Mouse (Mus musculus) bone marrow macrophage, adult 2 months (primary cell): ENCODE data around the gene Gm42957. TPM values are rescaled to one million over a fixed set of nuclear protein-coding genes. Genes with fewer than 3 reads are reported as not detected.
"Not testable (repeated sequence)": the region's sequence is repeated elsewhere in the genome, so short reads cannot be mapped to it uniquely, and the experiment has no call there.

Experiments
- H3K27ac ChIP-seq: 2 replicates; pipeline ENCODE4 v1.5.1; 2012; ENCODE audit warnings: low read depth, low read length; ENCODE audit not compliant: insufficient read depth
- H3K4me1 ChIP-seq: 2 replicates; pipeline ENCODE4 v1.6.1; 2012; ENCODE audit warnings: low read length; ENCODE audit not compliant: control insufficient read depth, insufficient read depth
- H3K4me3 ChIP-seq: 2 replicates; pipeline ENCODE4 v1.5.1; 2012; ENCODE audit warnings: mild to moderate bottlenecking, low read length, moderate library complexity; ENCODE audit not compliant: insufficient read depth
- CTCF ChIP-seq: IDR thresholded peaks from 2 replicates; pipeline ENCODE4 v1.5.1; 2012; ENCODE audit warnings: low read depth, mild to moderate bottlenecking, low read length, moderate library complexity
- POLR2A ChIP-seq: IDR thresholded peaks from 2 replicates; pipeline ENCODE4 v1.6.1; 2012; ENCODE audit warnings: mild to moderate bottlenecking, low read depth, low read length, borderline replicate concordance
- polyA plus RNA-seq: library from polyadenylated mRNA; stranded (reverse); fragments of >200 nt; gene quantifications from 2 replicates; pipeline ENCODE4 v1.2.4, GENCODE M21; 2012; ENCODE audit not compliant: missing spikeins, insufficient read depth, insufficient read length

The Gm42957 gene
- polyA plus RNA-seq, 1 experiment: not detected

DNA sequence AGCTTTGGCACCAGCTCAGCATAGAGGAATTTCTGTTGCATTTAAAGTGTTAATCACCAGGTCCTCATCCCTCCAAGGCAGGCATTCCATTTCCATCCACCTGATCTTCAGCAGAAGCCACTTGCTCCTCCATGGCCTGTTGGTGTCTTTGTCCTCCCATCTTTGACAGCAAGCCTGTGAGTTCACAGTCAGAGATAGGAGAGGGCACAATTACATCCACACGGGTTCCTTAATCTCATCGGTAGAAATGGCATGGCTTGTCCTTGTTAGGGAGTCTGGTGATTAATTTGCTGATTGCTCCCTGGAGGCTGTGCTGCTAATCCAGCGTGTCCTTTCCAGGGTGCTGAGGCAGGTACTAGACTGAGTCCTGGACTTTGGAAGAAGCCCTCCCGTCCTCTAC lies 38.2 kb downstream of the Gm42957 start:
- Histone ChIP-seq H3K4me3 (no peak overlapping the region), H3K4me1 (peaks cover 8% of the 10 kb centered on the region), H3K27ac (no peak overlapping the region)
- TF ChIP-seq CTCF: no peak
- no peak for TF ChIP-seq POLR2A

DNA sequence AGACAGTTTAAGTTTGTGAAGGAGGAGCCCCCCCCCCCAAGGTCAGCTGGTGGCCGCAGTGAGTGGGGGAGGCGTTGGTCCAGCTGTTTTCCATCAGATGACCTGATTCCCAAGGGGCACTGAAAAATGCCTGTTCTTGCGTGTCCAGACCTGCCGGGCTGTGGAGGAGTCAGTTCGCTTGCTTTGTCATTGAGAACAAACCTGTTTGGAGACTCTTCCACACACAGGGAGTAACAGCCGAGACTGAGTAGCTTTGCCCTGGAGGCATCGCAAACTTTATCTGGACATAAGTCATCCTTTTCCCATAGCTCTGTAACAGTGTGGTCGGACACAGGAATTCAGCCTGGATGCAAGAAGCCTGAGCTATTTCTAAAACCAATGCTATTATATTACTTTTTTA lies 39.2 kb downstream of the Gm42957 start:
- Histone ChIP-seq H3K4me1 (peaks cover 8% of the 10 kb centered on the region), H3K27ac (no peak overlapping the region), H3K4me3 (no peak overlapping the region)
- TF ChIP-seq POLR2A (no peak), CTCF (no peak)

- no peak for TF ChIP-seq CTCF
- TF ChIP-seq POLR2A: no peak
- H3K4me3 ChIP-seq: no peak overlapping the region
- H3K27ac ChIP-seq: no peak overlapping the region
- peaks cover 6% of the 10 kb centered on the region for H3K4me1 ChIP-seq
Measured at GRCm38 (mm10) chr3:96675171-96675570, 39.9 kb downstream of the Gm42957 start.

- Histone ChIP-seq H3K27ac (no peak overlapping the region), H3K4me3 (no peak overlapping the region), H3K4me1 (peaks cover under 1% of the 10 kb centered on the region)
- TF ChIP-seq POLR2A: no peak
- no peak for TF ChIP-seq CTCF
Measured at GRCm38 (mm10) chr3:96675690-96676089, 40.4 kb downstream of the Gm42957 start.

DNA sequence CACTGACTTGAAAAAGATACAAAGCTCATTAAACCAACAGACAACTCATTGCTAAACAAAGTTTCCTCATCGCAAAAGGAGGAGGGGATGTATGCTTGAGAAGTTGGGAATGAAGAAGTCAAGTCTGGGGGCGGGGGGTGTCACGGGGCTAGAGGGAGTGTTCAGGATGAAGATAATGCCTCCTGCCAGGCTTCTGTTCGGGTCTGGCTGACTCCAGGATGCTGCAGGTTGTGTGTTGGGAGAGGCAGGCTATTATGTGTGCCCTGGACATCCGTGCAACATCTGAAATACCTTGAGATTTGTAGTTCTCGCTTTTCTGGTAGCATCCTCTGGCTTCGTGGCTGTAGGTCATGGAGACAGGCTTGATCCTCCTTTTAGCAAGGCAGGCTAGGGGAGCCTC lies 43.2 kb downstream of the Gm42957 start:
- no peaks in the 10 kb centered on the region for H3K4me1 ChIP-seq
- no peak overlapping the region for H3K4me3 ChIP-seq
- H3K27ac ChIP-seq: no peak overlapping the region
- no peak for TF ChIP-seq POLR2A
- TF ChIP-seq CTCF: no peak

GRCm38 (mm10) chr3:96679159-96679674 lies 43.9 kb downstream of the Gm42957 start:
- Histone ChIP-seq H3K4me1 (no peaks in the 10 kb centered on the region), H3K4me3 (no peak overlapping the region), H3K27ac (no peak overlapping the region)
- no peak for TF ChIP-seq POLR2A
- no peak for TF ChIP-seq CTCF

DNA sequence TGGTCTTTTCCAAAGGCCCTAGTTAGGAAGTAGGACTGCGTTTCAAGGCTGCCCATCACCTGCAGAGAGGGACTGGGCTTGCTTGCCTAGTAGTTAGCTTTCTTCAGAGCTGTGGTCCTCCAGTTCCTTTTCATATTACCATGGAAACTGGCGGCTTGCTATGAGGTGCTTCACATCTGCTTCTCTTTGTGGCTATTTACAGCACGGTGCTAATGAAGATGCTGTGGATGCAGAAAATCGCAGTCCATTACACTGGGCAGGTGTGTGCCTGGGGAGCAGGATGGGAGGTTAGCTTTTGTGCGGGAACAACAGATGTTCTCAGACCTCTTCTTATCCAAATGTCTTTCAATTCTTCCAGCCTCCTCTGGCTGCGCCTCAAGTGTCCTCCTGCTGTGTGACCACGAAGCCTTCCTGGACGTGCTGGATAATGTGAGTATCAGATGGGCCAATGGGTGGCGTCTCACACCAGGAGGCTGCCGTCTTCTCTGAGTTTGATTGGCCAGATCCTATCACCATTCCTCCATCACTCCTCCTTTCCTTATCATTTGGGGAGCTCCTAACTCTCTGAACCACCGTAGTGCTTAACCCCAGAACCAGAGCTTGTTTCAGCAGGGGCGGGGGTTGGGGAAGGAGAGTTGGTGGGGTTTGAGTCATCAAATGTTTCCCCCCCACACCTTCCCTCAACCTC lies 45.1 kb downstream of the Gm42957 start:
- H3K27ac ChIP-seq: no peak overlapping the region
- H3K4me3 ChIP-seq: no peak overlapping the region
- peaks cover 2% of the 10 kb centered on the region; the same call in 1 of the 2 replicates for H3K4me1 ChIP-seq
- TF ChIP-seq CTCF (no peak), POLR2A (no peak)

- TF ChIP-seq CTCF (no peak), POLR2A (no peak)
Measured at GRCm38 (mm10) chr3:96683496-96683895, 48.2 kb downstream of the Gm42957 start.

GRCm38 (mm10) chr3:96684151-96684821 lies 49.0 kb downstream of the Gm42957 start:
- TF ChIP-seq POLR2A: no peak
- no peak for TF ChIP-seq CTCF
- H3K4me1 ChIP-seq: peaks cover 6% of the 10 kb centered on the region
- H3K4me3 ChIP-seq: no peak overlapping the region
- no peak overlapping the region for H3K27ac ChIP-seq

More at GRCm38 (mm10) chr3:96683496-96683895, 48.2 kb downstream of the Gm42957 start:
- no peak overlapping the region for H3K27ac ChIP-seq
- no peak overlapping the region for H3K4me3 ChIP-seq
- peaks cover 2% of the 10 kb centered on the region; the same call in 1 of the 2 replicates for H3K4me1 ChIP-seq

DNA sequence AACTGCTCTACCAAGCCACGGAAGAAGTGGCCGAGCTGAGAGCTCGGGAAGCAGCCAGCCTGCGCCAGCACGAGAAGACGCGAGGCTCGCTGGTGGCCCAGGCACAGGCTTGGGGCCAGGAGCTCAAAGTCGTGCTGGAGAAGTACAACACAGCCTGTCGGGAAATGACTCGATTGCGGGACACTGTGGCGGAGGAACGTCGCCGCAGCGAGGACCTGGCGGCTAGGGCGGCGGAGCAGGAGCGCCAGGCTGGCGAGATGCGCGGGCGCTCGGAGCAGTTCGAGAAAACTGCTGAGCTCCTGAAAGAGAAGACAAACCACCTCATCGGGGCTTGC lies 49.5 kb downstream of the Gm42957 start:
- Histone ChIP-seq H3K4me3 (no peak overlapping the region), H3K4me1 (peaks cover 8% of the 10 kb centered on the region), H3K27ac (no peak overlapping the region)
- TF ChIP-seq POLR2A (no peak), CTCF (no peak)

DNA sequence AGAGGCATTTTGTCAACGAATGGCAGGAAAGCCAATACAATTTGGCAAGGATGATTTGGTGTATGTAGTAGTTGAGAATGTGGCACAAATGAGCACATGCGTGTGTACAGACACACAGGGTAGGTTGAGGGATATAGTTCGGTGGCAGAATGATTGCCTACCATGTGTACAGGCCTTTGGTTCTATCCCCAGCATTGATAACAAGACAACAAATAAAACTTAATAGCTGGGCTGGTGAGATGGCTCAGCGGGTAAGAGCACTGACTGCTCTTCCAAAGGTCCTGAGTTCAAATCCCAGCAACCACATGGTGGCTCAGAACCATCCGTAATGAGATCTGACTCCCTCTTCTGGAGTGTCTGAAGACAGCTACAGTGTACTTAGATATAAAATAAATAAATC lies 50.8 kb downstream of the Gm42957 start:
- H3K4me1 ChIP-seq, H3K4me3 ChIP-seq, H3K27ac ChIP-seq: not testable (repeated sequence)
